Mouse (Mus musculus) megakaryocyte, adult 5-6 weeks (primary cell): ENCODE data around the gene Noct. TPM values are rescaled to one million over a fixed set of nuclear protein-coding genes. Genes with fewer than 3 reads are reported as not detected.
"Not testable (repeated sequence)": the region's sequence is repeated elsewhere in the genome, so short reads cannot be mapped to it uniquely, and the experiment has no call there.

Experiments used
- ATAC-seq: 2 replicates; pipeline ENCODE4 v1.8.0; 2016; ENCODE audit warnings: mild to moderate bottlenecking, inconsistent platforms; ENCODE audit not compliant: poor library complexity, severe bottlenecking
- total RNA-seq, 2 experiments: library from RNA; stranded (forward) in 1 of 2; stranded (reverse) in 1 of 2; fragments of 153-499, 151-499 nt in 1 of 2; fragments of 221-1000, 200-1000 nt in 1 of 2; gene quantifications; 2 replicates each; pipeline versions ENCODE4 v1.2.3 to v1.2.4; 2015 to 2017

The Noct gene
- total RNA-seq (2015) = 12.1 and 13.2 TPM in 2 replicates
- 4.4 and 7.6 TPM in 2 replicates for total RNA-seq (2017)

- ATAC-seq = peak; percentile 87
Measured at GRCm38 (mm10) chr3:51224363-51225225, at the start of gene Noct. Noct (plus strand) TSS chr3:51224447.

- no peak for ATAC-seq
Measured at GRCm38 (mm10) chr3:51178158-51178557, 46.1 kb upstream of the Noct start.

GRCm38 (mm10) chr3:51179460-51180146 lies 44.6 kb upstream of the Noct start:
- ATAC-seq = no peak

GRCm38 (mm10) chr3:51180341-51180940 lies 43.8 kb upstream of the Noct start:
- no peak for ATAC-seq

- ATAC-seq = peak; percentile 36; the same call in 1 of the 2 replicates
Measured at GRCm38 (mm10) chr3:51182455-51182854, 41.8 kb upstream of the Noct start.

- ATAC-seq = not testable (repeated sequence)
Measured at GRCm38 (mm10) chr3:51183508-51183907, 40.7 kb upstream of the Noct start.

- ATAC-seq = not testable (repeated sequence)
Measured at GRCm38 (mm10) chr3:51183967-51184366, 40.3 kb upstream of the Noct start.

- peak; percentile 71 for ATAC-seq
Measured at GRCm38 (mm10) chr3:51184715-51185114, 39.5 kb upstream of the Noct start.

GRCm38 (mm10) chr3:51185406-51185805 lies 38.8 kb upstream of the Noct start:
- ATAC-seq = no peak

GRCm38 (mm10) chr3:51194075-51194474 lies 30.2 kb upstream of the Noct start:
- no peak for ATAC-seq

- ATAC-seq = peak; percentile 88
Measured at GRCm38 (mm10) chr3:51195321-51195720, 28.9 kb upstream of the Noct start.

- ATAC-seq = no peak
Measured at GRCm38 (mm10) chr3:51195736-51196135, 28.5 kb upstream of the Noct start.

- no peak for ATAC-seq
Measured at GRCm38 (mm10) chr3:51196724-51197111, 27.5 kb upstream of the Noct start.

- ATAC-seq = peak; percentile 79
Measured at GRCm38 (mm10) chr3:51197112-51197731, 27.0 kb upstream of the Noct start.

GRCm38 (mm10) chr3:51198291-51198690 lies 26.0 kb upstream of the Noct start:
- no peak for ATAC-seq

GRCm38 (mm10) chr3:51199130-51199529 lies 25.1 kb upstream of the Noct start:
- ATAC-seq = no peak

GRCm38 (mm10) chr3:51200311-51200710 lies 23.9 kb upstream of the Noct start:
- no peak for ATAC-seq

GRCm38 (mm10) chr3:51200894-51201293 lies 23.4 kb upstream of the Noct start:
- no peak for ATAC-seq

- ATAC-seq = no peak
Measured at GRCm38 (mm10) chr3:51201986-51202385, 22.3 kb upstream of the Noct start.

GRCm38 (mm10) chr3:51202491-51202987 lies 21.7 kb upstream of the Noct start:
- ATAC-seq = no peak

- ATAC-seq = no peak
Measured at GRCm38 (mm10) chr3:51203906-51204305, 20.3 kb upstream of the Noct start.
